Mouse (Mus musculus): ENCODE results near the gene Raver2.

GRCm38 (mm10) chr4:101198333-101198732 lies 129.6 kb downstream of the Raver2 start:
- no peak for TF ChIP-seq ZC3H11A (IDR thresholded peaks at IDR 0.05; ENCODE audit: borderline replicate concordance, low read depth, low read length)
- no peak for TF ChIP-seq CHD2 (IDR thresholded peaks at IDR 0.05; ENCODE audit: low read depth, low read length)
- no peak for TF ChIP-seq MAFK (IDR thresholded peaks at IDR 0.05; ENCODE audit: insufficient read depth, low read depth, low read length)
- no peak for TF ChIP-seq ZNF384 (IDR thresholded peaks at IDR 0.05; ENCODE audit: low read depth, low read length)
- no peak for TF ChIP-seq HCFC1 (IDR thresholded peaks at IDR 0.05; ENCODE audit: borderline replicate concordance, insufficient read depth, low read length)
